ENCODE assay signal across 7 mouse cellular contexts in genomic region chr6:125098513-125098912, GRCm38 (mm10). TPM values are rescaled to one million over a fixed set of nuclear protein-coding genes. Genes with fewer than 3 reads are reported as not detected.
A peak's percentile ranks its signal among the peaks of the same experiment; 100 is the strongest.
DNase-seq lines count a peak whose midpoint lies in the region; ATAC-seq and TF ChIP-seq lines count a peak whose summit lies in the region.

No protein-coding gene starts in this region.

- intact Hi-C loops in left cerebral cortex, postnatal 10 days (cut with DNase I), result no loop called here

- peaks cover 20% of the 10 kb centered on the region for H3K4me1 ChIP-seq in lung, postnatal 0 days (ENCODE audit: insufficient read depth, low read depth, low read length)
- peaks cover 12% of the 10 kb centered on the region for H3K4me1 ChIP-seq in embryonic fibroblast, embryonic 13.5 days (ENCODE audit: control insufficient read depth, insufficient read depth, low read length)
- H3K4me1 ChIP-seq in intestine, embryonic 15.5 days (replicated peaks), result peaks cover 30% of the 10 kb centered on the region
- H3K4me1 ChIP-seq in olfactory bulb, adult 2 months (ENCODE audit: control insufficient read depth, insufficient read depth, low read length), result peaks cover 27% of the 10 kb centered on the region

- no peak for TF ChIP-seq POLR2A in embryonic fibroblast, embryonic 13.5 days (IDR thresholded peaks at IDR 0.05; ENCODE audit: low read depth, low read length)
- TF ChIP-seq POLR2A in olfactory bulb, adult 2 months (IDR thresholded peaks at IDR 0.05; ENCODE audit: insufficient read depth, low read depth, low read length), result no peak

- H3K4me3 ChIP-seq in lung, postnatal 0 days (ENCODE audit: low read depth, low read length), result no peak overlapping the region
- H3K4me3 ChIP-seq in embryonic fibroblast, embryonic 13.5 days (ENCODE audit: insufficient read depth, low read length), result peak overlapping the region; percentile 99
- peak overlapping the region; percentile 91 for H3K4me3 ChIP-seq in intestine, embryonic 15.5 days (replicated peaks)
- peak overlapping the region; percentile 26 for H3K4me3 ChIP-seq in olfactory bulb, adult 2 months (ENCODE audit: insufficient read depth, low read depth, low read length)

- ATAC-seq in lung, postnatal 0 days, result no peak
- no peak for ATAC-seq in intestine, embryonic 15.5 days

- no peak for TF ChIP-seq CTCF in lung, postnatal 0 days (IDR thresholded peaks at IDR 0.05)
- no peak for TF ChIP-seq CTCF in embryonic fibroblast, embryonic 13.5 days (IDR thresholded peaks at IDR 0.05; ENCODE audit: borderline replicate concordance, insufficient read depth, low read length)
- TF ChIP-seq CTCF in olfactory bulb, adult 2 months (IDR thresholded peaks at IDR 0.05; ENCODE audit: insufficient read depth, low read depth, low read length), result no peak

- H3K4me2 ChIP-seq in lung, postnatal 0 days (replicated peaks; ENCODE audit: low read depth, low read length), result peak overlapping the region; percentile 88
- H3K4me2 ChIP-seq in intestine, embryonic 15.5 days (replicated peaks), result peak overlapping the region; percentile 72

- no peak for DNase-seq in lung, postnatal 0 days (ENCODE audit: low spot score)
- DNase-seq in lung, postnatal 4 days, result no peak
- no peak for DNase-seq in left cerebral cortex, postnatal 10 days (ENCODE audit: extremely low spot score in 1 of 2, low spot score in 2 of 2)
- no peak for DNase-seq in B cell, adult 2 months

- no peaks in the 10 kb centered on the region for H3K9me3 ChIP-seq in lung, postnatal 0 days (ENCODE audit: low read length)
- H3K9me3 ChIP-seq in intestine, embryonic 15.5 days, result no peaks in the 10 kb centered on the region

- H3K27me3 ChIP-seq in lung, postnatal 0 days (replicated peaks; ENCODE audit: insufficient read depth, low read length), result no peaks in the 10 kb centered on the region
- no peaks in the 10 kb centered on the region for H3K27me3 ChIP-seq in intestine, embryonic 15.5 days (replicated peaks)

- H3K27ac ChIP-seq in lung, postnatal 0 days (ENCODE audit: low read length), result peak overlapping the region; percentile 39; the same call in 1 of the 2 replicates
- H3K27ac ChIP-seq in embryonic fibroblast, embryonic 13.5 days (ENCODE audit: insufficient read depth, low read length), result no peak overlapping the region
- H3K27ac ChIP-seq in intestine, embryonic 15.5 days, result no peak overlapping the region
- peak overlapping the region; percentile 12 for H3K27ac ChIP-seq in olfactory bulb, adult 2 months (ENCODE audit: insufficient read depth, low read depth, low read length)

- no peak for TF ChIP-seq EP300 in lung, postnatal 0 days (IDR thresholded peaks at IDR 0.05)

- peaks cover 31% of the 10 kb centered on the region for H3K36me3 ChIP-seq in lung, postnatal 0 days (ENCODE audit: insufficient read depth, low read length)
- H3K36me3 ChIP-seq in intestine, embryonic 15.5 days, result peaks cover 37% of the 10 kb centered on the region

- no peak overlapping the region for H3K9ac ChIP-seq in lung, postnatal 0 days (replicated peaks; ENCODE audit: low read depth)
- H3K9ac ChIP-seq in intestine, embryonic 15.5 days, result peak overlapping the region; percentile 93

- WGBS in lung, postnatal 0 days, result 52% methylated on average over 3 of the region's 3 CpGs
- WGBS in intestine, embryonic 15.5 days, result 45% methylated on average over 3 of the region's 3 CpGs
- WGBS in olfactory bulb, adult 2 months, result 11% methylated on average over 3 of the region's 3 CpGs

RNA-seq across cellular contexts. Expression of gene Chd4, which starts 2.7 kb away (rescaled TPM):
- 53.5 and 59.8 TPM in 2 replicates for polyA plus RNA-seq in lung, postnatal 0 days (2015; fragmentation: Nextera tagmentation; extraction: Ambion mirVana)
- polyA plus RNA-seq in embryonic fibroblast, embryonic 13.5 days (2011; ENCODE audit: insufficient read length, low read depth, missing spikeins), result 156 and 178 TPM in 2 replicates
- polyA plus RNA-seq in intestine, embryonic 15.5 days (2015; fragmentation: Nextera tagmentation; extraction: Ambion mirVana), result 62.3 and 62.6 TPM in 2 replicates
- polyA plus RNA-seq in olfactory bulb, adult 2 months (2012; ENCODE audit: insufficient read depth, insufficient read length, low replicate concordance, missing spikeins), result 91.6 and 138 TPM in 2 replicates
- 100 to 1,000 TPM; 147 to 157 TPM for total RNA-seq in left cerebral cortex, postnatal 10 days (2021)

RNA-seq across cellular contexts. Expression of gene Lpar5, which starts 30.8 kb away (rescaled TPM):
- polyA plus RNA-seq in lung, postnatal 0 days (2015; fragmentation: Nextera tagmentation; extraction: Ambion mirVana), result 0.19 and 0.44 TPM in 2 replicates
- not detected in 2 replicates for polyA plus RNA-seq in embryonic fibroblast, embryonic 13.5 days (2011; ENCODE audit: insufficient read length, low read depth, missing spikeins)
- polyA plus RNA-seq in intestine, embryonic 15.5 days (2015; fragmentation: Nextera tagmentation; extraction: Ambion mirVana), result 5.8 and 6.1 TPM in 2 replicates
- polyA plus RNA-seq in olfactory bulb, adult 2 months (2012; ENCODE audit: insufficient read depth, insufficient read length, low replicate concordance, missing spikeins), result not detected in 2 replicates
- total RNA-seq in left cerebral cortex, postnatal 10 days (2021), result 1 to 10 TPM in 1 of 2 experiments, under 1 TPM in 1; 0.45 to 1.0 TPM

RNA-seq across cellular contexts. Expression of gene Nop2, which starts 33.2 kb away (rescaled TPM):
- 16.9 and 17.7 TPM in 2 replicates for polyA plus RNA-seq in lung, postnatal 0 days (2015; fragmentation: Nextera tagmentation; extraction: Ambion mirVana)
- polyA plus RNA-seq in embryonic fibroblast, embryonic 13.5 days (2011; ENCODE audit: insufficient read length, low read depth, missing spikeins), result 35.9 and 41.6 TPM in 2 replicates
- polyA plus RNA-seq in intestine, embryonic 15.5 days (2015; fragmentation: Nextera tagmentation; extraction: Ambion mirVana), result 68.1 and 70.3 TPM in 2 replicates
- polyA plus RNA-seq in olfactory bulb, adult 2 months (2012; ENCODE audit: insufficient read depth, insufficient read length, low replicate concordance, missing spikeins), result not detected in 2 replicates
- total RNA-seq in left cerebral cortex, postnatal 10 days (2021), result 10 to 100 TPM; 32.4 to 35.6 TPM

RNA-seq across cellular contexts. Expression of gene Iffo1, which starts 46.5 kb away (rescaled TPM):
- polyA plus RNA-seq in lung, postnatal 0 days (2015; fragmentation: Nextera tagmentation; extraction: Ambion mirVana), result 7.1 and 8.3 TPM in 2 replicates
- polyA plus RNA-seq in embryonic fibroblast, embryonic 13.5 days (2011; ENCODE audit: insufficient read length, low read depth, missing spikeins), result 10.4 and 12.0 TPM in 2 replicates
- polyA plus RNA-seq in intestine, embryonic 15.5 days (2015; fragmentation: Nextera tagmentation; extraction: Ambion mirVana), result 6.9 and 7.2 TPM in 2 replicates
- not detected in 2 replicates for polyA plus RNA-seq in olfactory bulb, adult 2 months (2012; ENCODE audit: insufficient read depth, insufficient read length, low replicate concordance, missing spikeins)
- 10 to 100 TPM; 38.7 to 40.2 TPM for total RNA-seq in left cerebral cortex, postnatal 10 days (2021)

RNA-seq across cellular contexts. Expression of gene Acrbp, which starts 49.0 kb away (rescaled TPM):
- polyA plus RNA-seq in lung, postnatal 0 days (2015; fragmentation: Nextera tagmentation; extraction: Ambion mirVana), result 4.1 and 4.4 TPM in 2 replicates
- polyA plus RNA-seq in embryonic fibroblast, embryonic 13.5 days (2011; ENCODE audit: insufficient read length, low read depth, missing spikeins), result 2.5 and 5.4 TPM in 2 replicates
- 8.5 and 9.3 TPM in 2 replicates for polyA plus RNA-seq in intestine, embryonic 15.5 days (2015; fragmentation: Nextera tagmentation; extraction: Ambion mirVana)
- not detected in 2 replicates for polyA plus RNA-seq in olfactory bulb, adult 2 months (2012; ENCODE audit: insufficient read depth, insufficient read length, low replicate concordance, missing spikeins)
- total RNA-seq in left cerebral cortex, postnatal 10 days (2021), result 1 to 10 TPM; 8.0 to 8.7 TPM

Comparison
In these comparisons a context has a peak if more than half of its experiments do, and no peak if none do; other contexts are left out.
1. H3K27ac ChIP-seq: peak in lung, postnatal 0 days (single experiment) and olfactory bulb, adult 2 months (single experiment); none in embryonic fibroblast, embryonic 13.5 days (single experiment) and intestine, embryonic 15.5 days (single experiment).
2. RNA of gene Nop2, which starts 33.2 kb away (polyA plus RNA-seq): 68.1 to 70.3 TPM in intestine, embryonic 15.5 days, 35.9 to 41.6 TPM in embryonic fibroblast, embryonic 13.5 days and 16.9 to 17.7 TPM in lung, postnatal 0 days; not detected in olfactory bulb, adult 2 months; every median in the first group is over 10 times any median in the second.